Mouse (Mus musculus) inflammation-experienced regulatory T-cells (primary cell): ENCODE results near the gene Zfp983. TPM values are rescaled to one million over a fixed set of nuclear protein-coding genes. Genes with fewer than 3 reads are reported as not detected.

Experiments
- polyA plus RNA-seq, 2 experiments: library from polyadenylated mRNA; unstranded; fragments of 100-300 nt; shearing (Covaris generic); gene quantifications; one replicate each; pipeline ENCODE4 v1.2.1; 2017

Gene Zfp983
- polyA plus RNA-seq, result 10 to 100 TPM; 11.3 to 15.8 TPM

DNA sequence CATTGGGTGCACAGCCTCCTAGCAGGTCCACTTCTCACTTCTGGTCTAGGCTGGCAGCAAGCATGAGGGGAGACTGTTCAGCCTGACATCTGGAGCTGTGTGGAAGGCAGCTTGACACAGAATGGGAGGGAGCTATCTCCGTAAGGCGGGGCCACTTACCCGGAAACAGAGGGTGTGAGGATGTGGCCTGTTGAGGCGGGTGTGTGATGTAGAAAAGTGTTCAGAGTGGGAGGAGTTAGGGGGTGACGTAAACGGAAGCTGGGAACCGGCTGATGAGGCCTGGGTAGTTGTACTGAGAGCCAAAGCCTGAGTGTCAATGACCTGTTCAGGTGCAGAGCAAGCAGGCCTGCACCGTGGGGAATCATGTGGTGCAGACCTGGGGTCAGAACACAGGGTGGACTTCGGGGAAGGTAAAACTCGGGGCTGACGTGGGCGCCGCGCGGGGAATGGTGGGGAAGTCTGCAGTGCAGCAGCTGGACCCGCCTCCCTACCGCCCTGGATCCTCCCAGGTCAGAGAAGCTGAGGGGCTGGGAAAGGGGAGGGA lies at the start of gene Zfp983:
TSS of gene Zfp983 (plus strand) at position 261 of the 544 bp plus-strand sequence.

DNA sequence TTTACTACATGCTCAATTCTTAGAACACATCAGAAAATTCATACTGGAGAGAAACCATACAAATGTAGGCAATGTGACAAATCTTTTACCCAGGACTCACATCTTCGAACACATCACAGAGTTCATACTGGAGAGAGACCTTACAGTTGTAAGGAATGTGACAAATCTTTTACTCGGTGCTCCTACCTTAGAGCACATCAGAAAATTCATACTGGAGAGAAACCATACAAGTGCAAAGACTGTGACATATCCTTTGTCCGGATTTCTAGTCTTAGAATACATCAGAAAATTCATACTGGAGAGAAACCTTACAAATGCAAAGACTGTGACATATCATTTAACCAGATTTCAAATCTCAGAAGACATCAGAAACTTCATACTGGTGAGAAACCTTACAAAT lies 41.1 kb downstream of the Zfp983 start, which contains the start of gene Gm10226:
TSS of gene Gm10226 (plus strand) at position 301 of the 400 bp plus-strand sequence.

DNA sequence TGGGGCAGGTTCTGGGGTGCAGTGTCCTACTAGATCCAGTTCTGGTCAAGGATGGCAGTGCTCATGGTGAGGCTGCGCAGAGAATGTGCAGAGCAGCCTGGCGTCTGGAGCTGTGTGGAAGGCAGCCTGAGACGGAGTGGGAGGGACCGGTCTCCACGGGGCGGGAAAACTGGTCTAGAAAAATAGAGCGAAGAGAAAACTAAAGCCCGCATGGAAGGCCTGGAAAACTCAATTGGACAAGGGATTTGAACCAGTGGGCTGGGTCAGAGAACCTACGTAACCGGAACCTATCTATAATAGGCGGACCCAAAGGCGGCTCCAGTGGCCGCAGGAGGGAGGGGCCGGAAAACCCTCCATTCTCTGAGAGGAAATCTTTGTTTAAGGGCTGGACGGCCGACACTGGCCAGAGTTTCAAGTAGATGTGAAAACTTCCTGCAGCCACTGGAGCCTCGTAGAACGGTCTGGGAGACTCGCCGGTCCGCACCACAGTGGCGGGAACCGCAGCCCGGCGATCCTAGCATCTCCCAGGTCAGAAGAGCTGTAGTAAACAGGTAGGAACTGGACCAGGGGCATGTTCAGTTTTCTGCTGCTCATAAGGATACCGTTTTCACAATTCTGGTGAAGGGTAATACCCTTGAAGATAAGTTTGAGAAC lies 57.0 kb downstream of the Zfp983 start, which contains the start of gene Zfp760:
TSS of gene Zfp760 (plus strand) at position 399 of the 654 bp plus-strand sequence.

Other genes starting within 250 kb of the Zfp983 start
- 10 to 100 TPM in 1 of 2 experiments, 1 to 10 TPM in 1; 9.9 to 14.9 TPM for gene Zfp54, start 227.4 kb upstream of the Zfp983 start, polyA plus RNA-seq
- 10 to 100 TPM; 27.2 to 36.2 TPM for gene Zfp51, start 200.2 kb upstream of the Zfp983 start, polyA plus RNA-seq
- 10 to 100 TPM; 54.3 to 67.3 TPM for gene Zfp53, start 161.6 kb upstream of the Zfp983 start, polyA plus RNA-seq
- 10 to 100 TPM; 12.6 to 23.2 TPM for gene Zfp52, start 115.1 kb upstream of the Zfp983 start, polyA plus RNA-seq
- gene Zfp948, start 83.6 kb upstream of the Zfp983 start, polyA plus RNA-seq, result 1 to 10 TPM; 5.6 to 6.4 TPM
- 10 to 100 TPM; 18.2 to 20.2 TPM for gene Gm10226, start 41.2 kb downstream of the Zfp983 start, polyA plus RNA-seq
- gene Zfp760, start 57.1 kb downstream of the Zfp983 start, polyA plus RNA-seq, result 1 to 10 TPM; 4.5 to 5.2 TPM
- 1 to 10 TPM; 1.4 to 1.9 TPM for gene Zfp229, start 80.2 kb downstream of the Zfp983 start, polyA plus RNA-seq
- under 1 TPM; 0.12 to 0.53 TPM for gene Zfp820, start 195.1 kb downstream of the Zfp983 start, polyA plus RNA-seq